Mouse (Mus musculus): ENCODE data around the gene Fbln5. TPM values are rescaled to one million over a fixed set of nuclear protein-coding genes. Genes with fewer than 3 reads are reported as not detected.

The Fbln5 gene
- 22.5 and 30.4 TPM in 2 replicates for polyA plus RNA-seq (2015; fragmentation: Nextera tagmentation; extraction: Ambion mirVana)

DNA sequence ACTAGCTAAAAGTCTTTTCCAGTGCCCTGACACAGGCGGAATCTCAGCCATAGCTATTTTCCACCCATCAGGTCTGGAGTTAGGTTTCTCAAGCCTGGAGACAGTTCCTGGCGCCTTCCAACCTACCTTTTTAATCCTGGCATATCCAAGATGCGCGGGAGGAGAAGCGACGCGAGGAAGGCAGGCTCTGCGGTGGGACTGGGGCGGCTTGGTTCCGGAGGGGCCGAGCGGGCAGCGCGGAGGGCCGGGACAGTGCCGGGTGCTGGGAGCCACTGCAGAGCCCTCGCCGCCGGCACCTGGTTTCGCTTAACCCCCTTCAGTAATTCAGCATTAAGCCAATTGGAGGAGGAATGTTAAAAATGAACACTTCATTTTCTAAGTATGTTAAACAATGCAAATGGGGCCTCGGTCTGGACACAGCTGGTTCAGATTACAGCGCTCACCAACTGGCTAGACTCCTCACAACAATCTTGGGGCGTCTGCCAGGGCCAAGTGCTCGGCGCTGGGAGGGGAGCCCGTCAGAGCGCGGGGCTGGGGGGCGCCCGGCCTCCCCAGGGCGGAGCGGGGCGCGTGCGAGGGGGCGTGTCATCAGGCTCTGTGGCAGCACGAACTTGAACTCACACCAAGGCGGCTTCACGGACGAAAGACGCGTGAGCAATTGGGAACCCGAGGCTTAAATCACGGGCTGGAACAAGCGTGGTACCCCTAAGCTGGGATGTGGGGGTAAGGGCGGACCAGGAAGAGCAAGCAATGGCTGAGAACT lies at the start of gene Fbln5:
TSS of gene Fbln5 (minus strand) at position 448 of the 763 bp plus-strand sequence.
- no peak for DNase-seq (ENCODE audit: low spot score)

DNA sequence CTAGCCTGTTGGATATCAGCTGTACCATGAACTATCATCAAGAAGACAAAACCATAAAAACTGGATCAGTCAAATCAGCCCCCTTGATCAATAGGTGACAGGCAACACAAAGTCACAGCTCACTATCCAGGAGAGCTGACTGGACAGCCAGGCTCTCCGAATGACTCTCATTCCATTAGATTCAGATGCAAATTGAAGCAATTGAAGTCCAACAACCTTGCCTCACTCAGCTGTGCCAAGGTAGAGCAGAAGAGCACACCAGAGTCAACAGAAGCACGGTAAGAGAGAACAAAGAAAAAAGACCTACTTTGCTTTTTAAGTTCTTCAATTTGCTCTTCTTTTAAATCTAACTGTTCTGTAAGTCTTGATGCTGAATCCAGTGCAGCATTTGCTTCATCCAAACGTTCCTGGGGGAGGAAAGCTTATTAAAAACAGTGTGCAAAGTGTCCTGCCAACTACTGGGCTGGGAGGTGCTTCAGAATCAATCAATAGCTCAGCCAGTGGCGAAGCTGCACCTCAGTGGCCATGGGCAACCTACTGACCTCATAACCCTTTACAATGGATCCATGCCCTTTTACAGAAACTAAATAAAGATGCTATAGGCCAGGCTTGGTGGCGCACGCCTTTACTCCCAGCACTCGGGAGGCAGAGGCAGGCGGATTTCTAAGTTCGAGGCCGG lies 43.6 kb upstream of the Fbln5 start:
- no peak for DNase-seq (ENCODE audit: low spot score)

DNA sequence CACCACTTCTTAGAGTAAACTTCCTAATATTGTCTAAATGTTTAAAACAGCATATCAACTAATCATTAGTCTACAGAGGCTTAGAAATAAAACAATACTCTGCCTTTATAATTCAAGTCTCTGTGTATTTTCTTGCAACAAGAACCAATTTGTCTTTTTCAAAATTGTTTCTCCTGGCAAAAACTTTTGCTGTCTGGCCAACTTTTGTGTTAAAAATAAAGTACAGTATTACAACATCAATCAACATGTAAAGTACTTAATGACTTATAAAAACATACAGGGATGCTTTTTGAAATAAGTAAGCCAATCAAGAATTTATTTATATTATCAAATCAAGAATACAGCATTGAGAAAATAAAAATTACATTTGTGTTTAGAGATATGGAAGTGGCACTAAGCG lies 41.4 kb upstream of the Fbln5 start:
- DNase-seq (ENCODE audit: low spot score), result no peak

DNA sequence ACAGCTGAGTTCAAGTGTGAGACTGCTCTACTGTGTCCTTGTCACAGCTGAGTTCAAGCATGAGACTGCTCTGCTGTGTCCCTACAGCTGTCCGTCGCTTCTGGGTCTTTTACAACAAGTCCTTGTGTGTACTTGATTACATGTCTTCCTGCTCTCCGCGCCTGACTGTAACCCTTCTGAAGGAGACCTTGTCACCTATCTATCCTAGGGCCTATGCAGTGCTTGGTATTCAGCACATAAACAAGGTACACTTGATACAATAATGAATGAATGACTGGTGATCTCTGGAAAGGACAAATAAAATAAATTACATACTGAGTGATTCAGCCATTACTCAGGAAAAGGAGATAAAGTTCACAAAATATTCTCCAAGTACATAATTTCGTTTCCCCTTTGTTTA lies 39.2 kb upstream of the Fbln5 start:
- DNase-seq (ENCODE audit: low spot score), result no peak

DNA sequence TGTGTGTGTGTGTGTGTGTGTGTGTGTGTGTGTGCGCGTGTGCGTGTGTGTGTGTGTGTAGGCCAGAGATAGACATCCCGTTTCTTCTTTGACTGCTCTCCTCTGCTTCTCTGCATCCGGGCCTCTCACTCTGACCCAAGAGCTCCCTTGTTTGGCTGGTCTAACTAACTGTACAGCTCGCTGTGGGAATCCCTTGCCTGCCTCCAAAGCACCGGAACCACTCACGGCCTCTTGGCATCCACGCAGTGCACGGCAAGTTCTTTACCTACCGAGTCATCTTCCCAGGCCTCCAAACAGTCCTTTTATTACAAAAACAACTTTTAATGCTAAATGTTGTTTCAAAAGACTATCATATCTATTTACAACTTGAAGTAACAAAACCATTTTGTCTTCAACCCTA lies 35.5 kb upstream of the Fbln5 start:
- no peak for DNase-seq (ENCODE audit: low spot score)

DNA sequence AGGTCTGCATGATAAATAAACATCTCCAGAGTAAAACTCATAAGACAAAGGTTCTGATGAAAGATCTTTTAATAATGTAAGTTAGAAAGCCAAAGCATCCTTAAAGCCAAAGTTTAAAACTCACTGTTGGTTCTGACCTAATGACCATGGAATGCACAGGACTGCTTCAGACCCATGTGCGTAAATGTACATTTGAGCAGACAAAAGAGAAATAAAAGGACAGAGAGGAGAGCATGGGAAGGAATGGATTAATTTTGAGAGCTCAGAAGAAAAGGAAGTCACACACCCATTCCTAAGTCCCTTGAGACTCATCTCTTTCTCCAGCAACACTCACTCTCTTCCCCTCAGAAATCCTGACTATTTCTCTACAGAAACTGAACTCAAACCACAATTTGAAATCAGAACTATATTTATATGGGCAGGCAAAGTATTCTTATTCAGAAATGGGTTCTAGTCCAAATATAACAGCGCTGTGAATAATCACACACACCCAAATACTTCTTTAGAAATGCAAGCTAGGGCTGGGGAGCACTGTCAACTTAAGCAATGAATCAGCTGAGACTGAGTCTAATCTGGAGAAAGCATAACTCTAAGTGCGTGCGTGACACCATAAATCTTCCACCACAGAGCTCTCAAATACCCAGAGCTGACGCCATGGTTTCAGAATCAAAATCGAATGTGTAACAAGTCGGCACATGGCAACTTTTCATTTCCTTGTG lies 33.1 kb upstream of the Fbln5 start:
- DNase-seq (ENCODE audit: low spot score), result no peak

DNA sequence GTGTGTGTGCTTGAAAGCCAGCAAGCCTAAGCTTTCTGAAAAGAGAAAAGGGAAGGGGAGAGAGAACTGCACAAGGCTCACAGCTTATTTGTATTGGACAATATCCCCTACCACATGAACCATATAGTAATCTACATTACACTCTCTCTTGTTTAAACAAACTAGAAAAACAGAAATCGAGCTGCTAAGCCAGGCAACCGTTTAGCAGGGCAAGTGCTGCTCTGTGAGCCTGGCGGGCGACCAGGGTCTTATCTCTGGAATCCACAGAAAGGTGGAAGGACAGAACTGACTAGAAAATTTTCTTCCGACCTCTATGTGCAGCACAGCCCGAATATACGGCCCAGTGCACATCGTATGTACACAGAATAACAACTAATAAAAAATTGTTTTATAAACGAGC lies 32.5 kb upstream of the Fbln5 start:
- DNase-seq (ENCODE audit: low spot score), result no peak

DNA sequence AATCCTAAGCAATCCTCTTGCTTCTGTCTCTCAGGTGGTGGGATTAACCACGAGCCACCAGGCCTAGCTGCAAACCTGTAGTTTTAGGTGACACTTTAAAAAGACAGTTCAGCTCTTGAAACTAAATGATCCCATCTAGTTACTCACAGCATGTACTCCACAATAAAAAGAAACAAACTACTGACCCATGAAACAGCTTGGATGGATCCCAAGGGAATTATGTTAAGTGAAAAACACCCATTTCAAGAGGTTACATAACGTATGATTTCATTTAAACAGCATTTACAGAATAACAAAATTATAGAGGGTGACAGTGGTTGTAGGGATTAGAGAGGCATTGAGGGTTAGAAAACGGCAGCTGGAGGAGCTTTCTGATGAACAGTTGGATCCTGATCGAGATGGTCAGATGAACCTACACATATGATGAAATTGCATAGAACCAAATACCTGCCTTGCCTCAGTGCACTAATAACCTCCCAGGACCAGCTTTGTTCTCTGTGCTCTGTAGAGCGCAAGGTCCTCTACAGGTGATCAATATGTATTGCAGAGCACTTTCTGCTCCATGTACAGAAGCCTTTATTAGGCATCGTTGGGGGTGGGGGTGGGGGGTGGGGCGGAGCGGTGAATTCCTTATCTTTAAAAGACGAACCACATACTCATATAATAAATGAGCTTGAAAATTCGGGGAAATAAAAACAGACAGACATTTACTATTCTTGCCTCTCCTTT lies 17.9 kb upstream of the Fbln5 start:
- DNase-seq (ENCODE audit: low spot score), result no peak

DNA sequence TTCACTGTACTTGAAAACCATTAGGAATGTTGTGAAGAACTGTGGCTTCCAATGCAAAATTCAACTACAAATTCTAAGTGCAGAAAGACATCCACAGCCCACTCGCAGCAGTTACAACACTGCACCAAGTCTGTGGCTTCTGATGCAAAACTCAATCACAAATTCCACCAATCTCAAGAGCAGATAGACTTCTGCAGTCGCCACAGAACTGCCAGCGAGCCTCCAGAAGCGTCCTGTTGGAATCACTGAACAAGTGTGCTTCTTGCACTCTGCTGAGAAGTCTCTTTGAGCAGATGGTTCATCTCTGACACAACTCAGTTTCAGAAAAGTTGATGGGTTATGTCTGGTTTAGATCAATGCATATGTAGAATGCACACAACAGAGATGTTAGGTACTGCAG lies 15.9 kb upstream of the Fbln5 start:
- no peak for DNase-seq (ENCODE audit: low spot score)

DNA sequence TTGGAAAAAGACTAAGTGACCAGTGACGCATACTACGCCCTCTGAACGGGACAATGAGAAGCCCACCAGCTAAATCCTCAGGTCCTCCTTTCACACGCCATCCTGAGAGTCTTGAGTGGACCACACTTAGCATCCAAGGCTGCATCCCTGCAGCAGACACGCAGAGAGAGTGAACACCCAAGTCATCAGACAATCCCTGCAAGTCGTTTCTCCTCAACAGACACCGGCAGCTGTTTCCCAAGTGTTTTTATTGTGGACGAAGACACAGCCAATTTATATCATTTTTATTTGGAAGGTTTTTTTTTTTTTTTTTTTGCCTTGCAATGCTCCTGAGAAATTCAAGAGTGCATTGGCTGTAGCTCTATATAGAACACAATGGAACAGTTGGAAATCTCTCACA lies 14.9 kb upstream of the Fbln5 start:
- no peak for DNase-seq (ENCODE audit: low spot score)

DNA sequence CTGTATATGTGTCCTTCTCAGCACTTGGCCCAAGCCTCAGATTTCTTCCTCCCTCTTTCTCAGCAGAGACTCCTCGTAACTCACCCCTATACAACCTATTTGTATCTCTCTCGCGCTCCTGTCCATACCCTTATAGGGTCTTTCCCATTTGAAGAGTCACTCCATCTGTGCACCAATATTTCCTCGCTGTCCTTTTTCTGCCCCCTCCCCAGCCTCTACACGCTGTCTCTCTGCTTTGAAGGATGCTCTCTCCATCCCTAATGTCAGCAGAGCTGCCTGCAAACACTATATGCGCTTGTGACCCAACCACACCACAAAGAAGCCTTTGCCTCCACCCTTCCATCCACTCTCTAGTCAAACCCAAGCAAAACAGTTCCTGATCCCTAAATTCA lies 14.3 kb upstream of the Fbln5 start:
- no peak for DNase-seq (ENCODE audit: low spot score)

DNA sequence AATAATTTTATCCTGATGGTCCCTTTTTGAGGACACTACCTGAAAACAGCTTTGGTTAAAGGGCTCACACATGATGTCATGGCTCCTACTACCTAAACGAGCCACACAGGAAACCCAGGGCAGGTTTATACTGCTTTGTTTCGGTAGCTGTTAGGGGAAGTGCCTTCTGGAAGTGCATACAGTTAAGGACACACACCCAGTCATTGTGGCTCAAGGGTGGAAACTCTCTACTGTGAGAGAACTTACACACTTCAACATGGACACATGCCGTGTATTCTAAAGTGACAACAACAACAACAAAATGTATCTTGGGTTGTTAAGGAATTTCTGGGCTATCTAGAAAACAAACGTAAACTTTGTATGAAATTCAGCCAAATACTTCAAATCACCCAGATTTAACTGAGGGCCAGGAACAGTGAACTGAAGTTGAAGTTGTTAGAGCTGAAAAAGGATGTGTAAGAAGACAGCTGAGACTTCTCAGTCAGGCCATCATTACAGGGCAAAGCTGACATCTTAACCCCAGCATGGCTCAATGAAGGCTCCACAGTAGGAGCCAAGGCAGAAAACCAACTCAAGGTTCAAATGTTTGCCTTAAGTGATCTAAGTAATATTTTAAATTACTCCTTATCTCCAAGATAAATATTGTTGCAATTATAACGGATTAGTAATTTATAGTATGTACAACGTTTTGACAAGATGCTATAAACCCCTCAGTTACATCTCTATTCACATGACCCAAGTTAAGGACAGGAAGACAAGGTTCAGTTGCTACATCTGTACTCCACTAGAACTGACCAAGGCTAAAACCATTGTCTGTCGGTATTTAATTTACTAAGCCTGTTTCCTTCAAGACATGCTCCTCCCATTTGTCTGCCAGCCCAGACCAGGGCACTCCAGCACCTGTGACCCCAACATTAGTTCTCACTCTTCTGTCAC lies 13.6 kb upstream of the Fbln5 start:
- no peak for DNase-seq (ENCODE audit: low spot score)

DNA sequence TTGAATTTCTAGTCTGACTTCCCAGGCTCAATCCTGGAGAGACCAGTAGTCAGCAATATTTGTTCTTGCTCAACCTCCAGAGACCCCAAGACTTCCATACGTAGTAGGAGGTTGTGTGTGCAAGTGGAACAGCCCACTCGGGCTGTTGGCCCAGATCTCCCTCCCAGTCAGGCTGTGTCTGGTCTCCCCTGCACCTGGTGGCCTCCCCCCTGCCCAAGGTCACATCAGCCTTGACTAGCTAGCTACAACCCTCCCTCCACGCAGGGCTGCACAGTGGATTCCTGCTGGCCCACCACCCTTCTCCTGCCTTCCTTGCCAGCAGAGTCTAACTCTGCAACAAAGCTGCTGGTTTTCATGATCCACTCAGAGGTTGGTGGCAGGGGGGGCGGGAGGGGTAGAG lies 12.4 kb upstream of the Fbln5 start:
- no peak for DNase-seq (ENCODE audit: low spot score)

DNA sequence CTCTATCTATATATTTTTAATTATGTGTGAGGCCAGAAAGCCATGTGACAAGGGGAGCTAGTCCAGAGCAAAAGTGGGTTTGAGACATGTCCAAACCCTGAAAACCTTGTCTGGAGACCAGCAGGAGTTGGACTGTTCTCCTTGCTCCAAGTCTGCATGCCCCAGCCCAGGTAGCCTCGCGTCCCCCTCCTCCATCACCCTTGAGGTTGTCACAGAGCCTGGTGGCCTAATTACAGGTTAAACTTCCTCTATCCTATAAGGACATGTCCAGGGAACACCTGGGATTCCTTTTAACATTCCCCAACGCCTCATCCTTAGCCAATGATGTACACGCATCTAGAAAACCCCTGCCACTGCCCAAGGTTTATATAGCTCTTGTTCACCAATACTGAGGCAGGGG lies 4.3 kb upstream of the Fbln5 start:
- DNase-seq (ENCODE audit: low spot score), result no peak

DNA sequence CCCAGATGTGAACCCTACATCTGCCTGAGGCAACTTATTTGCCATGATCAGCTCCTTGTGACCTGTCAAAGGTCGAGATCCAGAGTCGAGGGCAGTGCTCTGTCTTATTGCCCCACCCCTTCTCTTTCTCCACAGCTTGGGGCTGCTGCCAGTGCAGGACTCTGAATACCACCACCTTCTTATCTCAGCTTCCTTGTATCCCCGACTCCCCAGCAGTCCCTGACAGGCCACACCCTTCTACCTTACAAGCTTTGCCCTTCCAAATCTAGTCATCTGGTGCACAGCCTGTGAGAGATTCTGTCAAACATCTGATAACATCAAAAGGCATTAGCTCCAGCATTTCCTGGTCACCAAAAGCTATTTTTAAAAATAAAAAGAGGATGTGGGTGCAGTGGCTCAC lies 2.7 kb upstream of the Fbln5 start:
- DNase-seq (ENCODE audit: low spot score), result no peak

DNA sequence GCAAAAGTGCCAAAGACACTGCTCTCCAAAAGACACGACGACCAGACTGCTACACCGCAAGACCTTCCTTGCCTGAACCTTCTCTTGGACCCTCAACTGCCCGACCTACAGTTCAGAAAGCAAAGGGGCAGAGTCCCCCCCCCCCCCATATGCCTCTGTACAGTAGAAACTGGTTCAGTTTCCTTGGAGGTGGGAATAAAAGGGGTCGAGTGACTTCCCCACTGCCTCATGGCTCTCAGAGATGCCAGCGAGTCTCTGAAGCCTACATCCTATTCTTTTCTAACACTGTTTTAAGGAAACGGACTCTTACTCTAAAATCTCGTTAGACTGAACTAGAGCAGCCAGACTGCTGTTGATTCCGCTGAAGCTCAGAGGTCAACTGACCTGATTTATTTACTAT lies 715 bp upstream of the Fbln5 start:
- no peak for DNase-seq (ENCODE audit: low spot score)

DNA sequence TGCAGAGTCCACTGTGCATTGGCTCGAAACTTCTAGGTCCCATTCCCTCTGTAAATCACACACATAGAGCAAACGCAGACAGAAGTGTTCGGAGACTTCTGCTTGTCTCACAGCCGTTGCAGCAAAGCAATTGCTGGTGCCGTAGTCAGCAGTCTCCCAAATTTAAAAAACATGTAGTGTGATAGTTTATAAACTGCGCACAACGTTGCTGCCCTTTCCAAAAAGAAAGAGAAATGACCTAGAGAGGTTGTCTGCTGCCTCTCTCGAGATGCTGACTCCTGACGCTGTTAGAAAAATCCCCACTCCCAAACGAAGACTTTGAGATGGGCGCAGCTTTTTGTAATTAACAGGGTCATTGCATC lies 628 bp downstream of the Fbln5 start:
- DNase-seq (ENCODE audit: low spot score), result no peak

DNA sequence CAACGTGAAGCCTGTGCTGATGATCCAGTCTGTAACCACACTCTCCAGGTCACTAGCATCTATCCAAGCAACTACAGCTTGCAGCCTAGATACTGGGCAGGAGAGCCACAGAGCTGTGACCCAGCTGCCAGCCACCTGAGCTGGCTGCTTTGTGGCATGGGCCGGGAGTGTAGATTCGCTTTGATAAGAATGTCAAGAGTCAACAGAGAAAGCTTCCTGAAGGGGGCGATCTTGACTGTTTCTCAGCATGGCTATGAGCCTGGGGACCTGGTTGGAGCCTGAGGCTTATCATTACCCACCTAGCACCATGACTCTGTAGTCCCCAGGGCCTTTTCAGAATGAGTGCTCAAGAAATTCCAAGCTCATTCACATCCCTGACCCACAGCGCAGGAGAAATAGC lies 2.0 kb downstream of the Fbln5 start:
- DNase-seq (ENCODE audit: low spot score), result peak; percentile 50

DNA sequence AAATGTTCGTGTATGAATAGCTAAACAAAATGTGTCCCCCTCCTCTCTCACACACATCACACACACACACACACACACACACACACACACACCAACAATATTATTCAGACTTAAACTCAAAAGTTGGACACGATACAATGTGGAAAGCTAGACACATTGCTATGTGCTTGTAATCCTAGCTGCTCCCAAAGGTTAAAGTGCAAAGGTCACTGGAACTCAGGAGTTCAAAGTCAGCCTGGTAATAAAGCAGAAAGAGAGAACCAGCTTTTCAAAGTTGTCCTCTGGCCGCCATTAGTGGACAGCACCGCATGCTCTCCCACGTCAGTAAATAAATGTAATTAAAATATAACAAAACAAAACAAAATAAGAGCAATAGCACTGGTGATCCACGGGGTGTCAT lies 3.1 kb downstream of the Fbln5 start:
- no peak for DNase-seq (ENCODE audit: low spot score)

DNA sequence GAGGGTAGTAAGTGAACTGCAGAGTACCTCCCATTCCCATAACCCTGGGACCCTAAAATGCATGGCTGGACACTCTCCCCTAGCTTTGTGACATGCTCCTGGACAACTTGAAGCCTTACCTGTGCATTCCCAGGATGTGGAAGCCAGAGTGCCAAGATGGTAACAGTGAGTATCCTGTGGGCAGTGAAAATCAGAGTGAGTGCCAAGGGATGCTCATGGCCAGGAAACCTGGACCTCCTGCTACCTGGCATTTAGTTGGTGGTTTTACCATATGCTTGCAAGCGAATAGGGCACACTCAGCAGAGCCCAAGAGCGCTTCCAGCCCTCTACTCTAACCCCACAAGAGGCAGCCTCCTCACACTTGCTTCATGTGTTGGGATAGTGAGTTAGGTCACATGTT lies 4.4 kb downstream of the Fbln5 start:
- no peak for DNase-seq (ENCODE audit: low spot score)

DNA sequence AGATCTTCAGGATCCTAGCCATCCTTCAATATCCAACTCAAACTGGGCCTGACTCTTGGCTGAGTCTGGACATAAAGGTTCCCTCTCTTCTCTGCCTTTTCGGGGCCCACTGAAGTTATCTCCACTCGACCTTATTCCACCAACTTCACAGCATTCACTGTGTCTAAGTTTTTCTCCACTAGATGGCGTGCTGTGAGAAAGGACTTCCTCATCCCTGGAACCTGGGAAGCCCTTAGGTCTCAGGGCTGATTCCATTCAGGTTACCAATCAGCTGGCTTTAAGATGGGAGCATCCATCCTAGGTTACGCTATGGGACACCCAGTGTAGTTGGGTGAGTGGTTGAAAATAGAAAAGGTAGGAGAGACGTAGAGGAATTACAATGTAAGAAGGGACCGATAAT lies 7.7 kb downstream of the Fbln5 start:
- peak; percentile 27 for DNase-seq (ENCODE audit: low spot score)

All from thymus, postnatal 0 days (tissue).